Mouse (Mus musculus) liver, postnatal 0 days (tissue): Measurements from ENCODE around the gene Zmat5.

Experiments used
- CTCF ChIP-seq: sonication (generic); IDR thresholded peaks from 2 replicates; pipeline ENCODE4 v1.5.1; 2016; ENCODE audit warnings: antibody characterized with exemption, low read depth
- EP300 ChIP-seq: IDR thresholded peaks from 2 replicates; pipeline ENCODE4 v1.6.1; 2016; ENCODE audit warnings: antibody characterized with exemption, low read depth, mild to moderate bottlenecking

GRCm38 (mm10) chr11:4737682-4738081 is 33.2 kb downstream of the Zmat5 start:
- TF ChIP-seq CTCF, result no peak
- TF ChIP-seq EP300, result no peak
